Comparison of ENCODE assay signal across 23 mouse cellular contexts in genomic region chr6:54432191-54432590, GRCm38 (mm10). TPM values are rescaled to one million over a fixed set of nuclear protein-coding genes. Genes with fewer than 3 reads are reported as not detected.
DNase-seq lines count a peak whose midpoint lies in the region; ATAC-seq lines count a peak whose summit lies in the region.
"Had no signal": no experiment of that assay in that cellular context is flagged by ENCODE, and none has a peak within 500 bp of the region (broad histone marks: within the 10 kb centered on the region; RNA-seq: fewer than 3 reads in every experiment).

No protein-coding gene starts in this region.

- DNase-seq in hindbrain, embryonic 14.5 days (ENCODE audit: low spot score) = no peak
- DNase-seq in midbrain, embryonic 11.5 days (ENCODE audit: low spot score, missing footprints) = no peak
- DNase-seq in frontal cortex, postnatal 25 days (ENCODE audit: low spot score in 2 of 2) = no peak
- DNase-seq: adrenal gland, postnatal 25 days; B cell, adult 2 months; embryo, embryonic 11 days; gastrocnemius, postnatal 10 days; heart, postnatal 4 days; kidney, adult 18-20 months; kidney, postnatal 25 days; liver, embryonic 13.5 days; spleen, adult 18-20 months; thymus, postnatal 14 days had no signal

- H3K27me3 ChIP-seq in forebrain, embryonic 16.5 days (replicated peaks; ENCODE audit: control insufficient read depth, insufficient read depth, low read length) = no peaks in the 10 kb centered on the region
- peaks cover 23% of the 10 kb centered on the region for H3K27me3 ChIP-seq in forebrain, embryonic 13.5 days
- peaks cover 21% of the 10 kb centered on the region for H3K27me3 ChIP-seq in hindbrain, embryonic 14.5 days (ENCODE audit: control insufficient read depth, insufficient read depth, low read length)
- peaks cover 35% of the 10 kb centered on the region for H3K27me3 ChIP-seq in hindbrain, embryonic 12.5 days
- H3K27me3 ChIP-seq in midbrain, embryonic 16.5 days (ENCODE audit: control insufficient read depth, insufficient read depth, low read depth, low read length) = no peaks in the 10 kb centered on the region
- peaks cover 23% of the 10 kb centered on the region for H3K27me3 ChIP-seq in midbrain, embryonic 11.5 days (ENCODE audit: control insufficient read depth, insufficient read depth, low read length)

- no peak overlapping the region for H3K27ac ChIP-seq in forebrain, embryonic 16.5 days (ENCODE audit: low read length)
- H3K27ac ChIP-seq in forebrain, embryonic 13.5 days = no peak overlapping the region
- H3K27ac ChIP-seq in hindbrain, embryonic 14.5 days = no peak overlapping the region
- no peak overlapping the region for H3K27ac ChIP-seq in hindbrain, embryonic 12.5 days
- no peak overlapping the region for H3K27ac ChIP-seq in midbrain, embryonic 16.5 days (ENCODE audit: low read length)
- no peak overlapping the region for H3K27ac ChIP-seq in midbrain, embryonic 11.5 days (ENCODE audit: low read depth, low read length)
- H3K27ac ChIP-seq: embryonic facial prominence, embryonic 12.5 days; heart, embryonic 10.5 days; kidney, embryonic 15.5 days; limb, embryonic 13.5 days; liver, embryonic 13.5 days; midbrain, embryonic 13.5 days had no signal

- H3K36me3 ChIP-seq in forebrain, embryonic 16.5 days (ENCODE audit: control insufficient read depth, insufficient read depth) = no peaks in the 10 kb centered on the region
- no peaks in the 10 kb centered on the region for H3K36me3 ChIP-seq in forebrain, embryonic 13.5 days (ENCODE audit: poor library complexity, severe bottlenecking)
- no peaks in the 10 kb centered on the region for H3K36me3 ChIP-seq in hindbrain, embryonic 14.5 days (replicated peaks; ENCODE audit: control insufficient read depth, insufficient read depth)
- H3K36me3 ChIP-seq in hindbrain, embryonic 12.5 days = no peaks in the 10 kb centered on the region
- H3K36me3 ChIP-seq in midbrain, embryonic 16.5 days (ENCODE audit: control insufficient read depth, insufficient read depth, low read length) = no peaks in the 10 kb centered on the region
- H3K36me3 ChIP-seq in midbrain, embryonic 11.5 days (ENCODE audit: control insufficient read depth, insufficient read depth, low read length) = no peaks in the 10 kb centered on the region
- H3K36me3 ChIP-seq: embryonic facial prominence, embryonic 12.5 days; heart, embryonic 10.5 days; kidney, embryonic 15.5 days; limb, embryonic 13.5 days; liver, embryonic 13.5 days; midbrain, embryonic 13.5 days had no signal

- no peaks in the 10 kb centered on the region for H3K9me3 ChIP-seq in forebrain, embryonic 16.5 days (ENCODE audit: control insufficient read depth, low read length)
- no peaks in the 10 kb centered on the region for H3K9me3 ChIP-seq in forebrain, embryonic 13.5 days (replicated peaks)
- H3K9me3 ChIP-seq in hindbrain, embryonic 14.5 days (ENCODE audit: control insufficient read depth, low read length) = no peaks in the 10 kb centered on the region
- no peaks in the 10 kb centered on the region for H3K9me3 ChIP-seq in hindbrain, embryonic 12.5 days (replicated peaks)
- H3K9me3 ChIP-seq in midbrain, embryonic 16.5 days (replicated peaks; ENCODE audit: control insufficient read depth, low read length, poor library complexity, severe bottlenecking) = no peaks in the 10 kb centered on the region
- no peaks in the 10 kb centered on the region for H3K9me3 ChIP-seq in midbrain, embryonic 11.5 days (ENCODE audit: control insufficient read depth, low read length)
- H3K9me3 ChIP-seq: embryonic facial prominence, embryonic 12.5 days; heart, embryonic 10.5 days; kidney, embryonic 15.5 days; limb, embryonic 13.5 days; liver, embryonic 13.5 days; midbrain, embryonic 13.5 days had no signal

- H3K4me2 ChIP-seq in forebrain, embryonic 16.5 days (ENCODE audit: low read length) = peak overlapping the region; percentile 34
- H3K4me2 ChIP-seq in forebrain, embryonic 13.5 days = no peak overlapping the region
- H3K4me2 ChIP-seq in hindbrain, embryonic 14.5 days (replicated peaks) = peak overlapping the region; percentile 85; the same call in 1 of the 2 replicates
- H3K4me2 ChIP-seq in hindbrain, embryonic 12.5 days (replicated peaks) = no peak overlapping the region
- H3K4me2 ChIP-seq in midbrain, embryonic 16.5 days (ENCODE audit: low read length) = peak overlapping the region; percentile 82; the same call in 1 of the 2 replicates
- H3K4me2 ChIP-seq in midbrain, embryonic 11.5 days = no peak overlapping the region
- H3K4me2 ChIP-seq: embryonic facial prominence, embryonic 12.5 days; kidney, embryonic 15.5 days; limb, embryonic 13.5 days; liver, embryonic 13.5 days had no signal

- 73% methylated on average over 9 of the region's 9 CpGs for WGBS in forebrain, embryonic 16.5 days
- 80% methylated on average over 9 of the region's 9 CpGs for WGBS in forebrain, embryonic 13.5 days
- WGBS in hindbrain, embryonic 14.5 days = 76% methylated on average over 9 of the region's 9 CpGs
- WGBS in hindbrain, embryonic 12.5 days = 76% methylated on average over 9 of the region's 9 CpGs
- WGBS in midbrain, embryonic 16.5 days = 77% methylated on average over 9 of the region's 9 CpGs
- WGBS in midbrain, embryonic 11.5 days = 87% methylated on average over 9 of the region's 9 CpGs

- ATAC-seq in forebrain, embryonic 16.5 days = no peak
- ATAC-seq in forebrain, embryonic 13.5 days = no peak
- ATAC-seq in hindbrain, embryonic 14.5 days (ENCODE audit: low FRiP score) = no peak
- ATAC-seq in hindbrain, embryonic 12.5 days (ENCODE audit: low FRiP score) = no peak
- no peak for ATAC-seq in midbrain, embryonic 16.5 days
- ATAC-seq in midbrain, embryonic 11.5 days (ENCODE audit: low FRiP score) = no peak
- ATAC-seq: midbrain, embryonic 13.5 days had no signal

- H3K4me1 ChIP-seq in forebrain, embryonic 16.5 days (replicated peaks; ENCODE audit: control insufficient read depth, insufficient read depth, low read length) = peaks cover 29% of the 10 kb centered on the region
- H3K4me1 ChIP-seq in forebrain, embryonic 13.5 days = peaks cover 60% of the 10 kb centered on the region
- H3K4me1 ChIP-seq in hindbrain, embryonic 14.5 days (replicated peaks; ENCODE audit: control insufficient read depth, insufficient read depth, low read length) = peaks cover 12% of the 10 kb centered on the region
- peaks cover 22% of the 10 kb centered on the region for H3K4me1 ChIP-seq in hindbrain, embryonic 12.5 days
- peaks cover 21% of the 10 kb centered on the region; the same call in 1 of the 2 replicates for H3K4me1 ChIP-seq in midbrain, embryonic 16.5 days (ENCODE audit: control insufficient read depth, insufficient read depth, low read length)
- H3K4me1 ChIP-seq in midbrain, embryonic 11.5 days (ENCODE audit: control insufficient read depth, insufficient read depth, low read length) = peaks cover 12% of the 10 kb centered on the region

- H3K9ac ChIP-seq in forebrain, embryonic 16.5 days (replicated peaks; ENCODE audit: low read depth, low read length) = no peak overlapping the region
- H3K9ac ChIP-seq in forebrain, embryonic 13.5 days = no peak overlapping the region
- H3K9ac ChIP-seq in hindbrain, embryonic 14.5 days = no peak overlapping the region
- H3K9ac ChIP-seq in hindbrain, embryonic 12.5 days = no peak overlapping the region
- H3K9ac ChIP-seq in midbrain, embryonic 16.5 days (ENCODE audit: low read depth, low read length) = no peak overlapping the region
- H3K9ac ChIP-seq in midbrain, embryonic 11.5 days (ENCODE audit: low read length) = no peak overlapping the region
- H3K9ac ChIP-seq: embryonic facial prominence, embryonic 12.5 days; kidney, embryonic 15.5 days; limb, embryonic 13.5 days; liver, embryonic 13.5 days had no signal

- H3K4me3 ChIP-seq in forebrain, embryonic 16.5 days (replicated peaks; ENCODE audit: low read length) = no peak overlapping the region
- no peak overlapping the region for H3K4me3 ChIP-seq in forebrain, embryonic 13.5 days
- no peak overlapping the region for H3K4me3 ChIP-seq in hindbrain, embryonic 14.5 days (replicated peaks; ENCODE audit: low read length)
- H3K4me3 ChIP-seq in hindbrain, embryonic 12.5 days = no peak overlapping the region
- H3K4me3 ChIP-seq in midbrain, embryonic 16.5 days (ENCODE audit: low read depth, low read length) = no peak overlapping the region
- no peak overlapping the region for H3K4me3 ChIP-seq in midbrain, embryonic 11.5 days (ENCODE audit: low read depth, low read length)
- H3K4me3 ChIP-seq: embryonic facial prominence, embryonic 12.5 days; heart, embryonic 10.5 days; kidney, embryonic 15.5 days; limb, embryonic 13.5 days; liver, embryonic 13.5 days; megakaryocyte, embryonic 14.5 days; midbrain, embryonic 13.5 days had no signal

RNA-seq across cellular contexts. Expression of gene Wipf3, which starts 2.8 kb away (rescaled TPM):
- polyA plus RNA-seq in forebrain, embryonic 16.5 days (2015; fragmentation: Nextera tagmentation; extraction: Ambion mirVana) = 3.9 and 5.5 TPM in 2 replicates
- polyA plus RNA-seq in forebrain, embryonic 13.5 days (2015; fragmentation: Nextera tagmentation; extraction: Ambion mirVana) = 2.4 and 2.8 TPM in 2 replicates
- polyA plus RNA-seq in hindbrain, embryonic 14.5 days (2014; fragmentation: Nextera tagmentation; extraction: Ambion mirVana) = 3.3 and 3.5 TPM in 2 replicates
- polyA plus RNA-seq in hindbrain, embryonic 12.5 days (2016; fragmentation: Nextera tagmentation; extraction: Ambion mirVana) = 1.5 and 1.7 TPM in 2 replicates
- polyA plus RNA-seq in midbrain, embryonic 16.5 days (2015; fragmentation: Nextera tagmentation; extraction: Ambion mirVana) = 3.6 and 5.0 TPM in 2 replicates
- polyA plus RNA-seq in midbrain, embryonic 11.5 days (2014; fragmentation: Nextera tagmentation; extraction: Ambion mirVana) = 0.50 and 0.55 TPM in 2 replicates

Comparison
In these comparisons a context has a peak if more than half of its experiments do, and no peak if none do; other contexts are left out.
1. H3K4me2 ChIP-seq: peak in forebrain, embryonic 16.5 days (single experiment), hindbrain, embryonic 14.5 days (single experiment) and midbrain, embryonic 16.5 days (single experiment); none in forebrain, embryonic 13.5 days (single experiment), hindbrain, embryonic 12.5 days (single experiment) and midbrain, embryonic 11.5 days (single experiment).